Mouse (Mus musculus) hindbrain, embryonic 14.5 days (tissue): Measurements from ENCODE around the gene 1700018B08Rik. TPM values are rescaled to one million over a fixed set of nuclear protein-coding genes. Genes with fewer than 3 reads are reported as not detected.

ENCODE experiments used
- ATAC-seq: fragments of 200-750 bp; cut with Nextera tagmentation; 2 replicates; pipeline ENCODE4 v1.8.0; 2017; ENCODE audit warnings: moderate number of reproducible peaks, mild to moderate bottlenecking, moderate TSS enrichment, moderate library complexity; ENCODE audit not compliant: low FRiP score
- DNase-seq: peaks from one replicate; pipeline ENCODE4 v3.0.0-alpha.2; 2015; ENCODE audit warnings: low spot score
- H3K27ac ChIP-seq: fragments of 300-500 bp; sonication (generic); 2 replicates; pipeline ENCODE4 v1.5.1; 2014; ENCODE audit warnings: mild to moderate bottlenecking, moderate library complexity
- H3K27me3 ChIP-seq: fragments of 300-500 bp; sonication (generic); 2 replicates; pipeline ENCODE4 v1.6.1; 2014; ENCODE audit warnings: mild to moderate bottlenecking, low read length, mixed read lengths; ENCODE audit not compliant: control insufficient read depth, insufficient read depth
- H3K36me3 ChIP-seq: fragments of 300-500 bp; sonication (generic); replicated peaks from 2 replicates; pipeline ENCODE4 v1.6.1; 2014; ENCODE audit not compliant: control insufficient read depth, insufficient read depth
- H3K4me1 ChIP-seq: fragments of 300-500 bp; sonication (generic); replicated peaks from 2 replicates; pipeline ENCODE4 v1.6.1; 2014; ENCODE audit warnings: antibody characterized with exemption, low read length, mixed read lengths; ENCODE audit not compliant: control insufficient read depth, insufficient read depth
- H3K4me2 ChIP-seq: fragments of 300-500 bp; sonication (generic); replicated peaks from 2 replicates; pipeline ENCODE4 v1.6.1; 2014; ENCODE audit warnings: mild to moderate bottlenecking, moderate library complexity
- H3K4me3 ChIP-seq: fragments of 300-500 bp; sonication (generic); replicated peaks from 2 replicates; pipeline ENCODE4 v1.5.1; 2014; ENCODE audit warnings: mild to moderate bottlenecking, low read length
- H3K9ac ChIP-seq: fragments of 300-500 bp; sonication (generic); 2 replicates; pipeline ENCODE4 v1.6.1; 2014
- H3K9me3 ChIP-seq: fragments of 300-500 bp; sonication (generic); 2 replicates; pipeline ENCODE4 v1.6.1; 2016; ENCODE audit warnings: low read length; ENCODE audit not compliant: control insufficient read depth
- WGBS: fragments of 180-500 bp; shearing (Covaris S2); extraction: QIAGEN DNeasy Blood & Tissue Kit; methylation state at CpG from one replicate; pipeline ENCODE4 v1.1.7; 2014; 5-methylcytosine and 5-hydroxymethylcytosine counted together
- polyA plus RNA-seq: library from polyadenylated mRNA; unstranded; fragments of >200 nt; fragmentation: Nextera tagmentation; extraction: Ambion mirVana; gene quantifications from 2 replicates; pipeline ENCODE4 v1.2.1, GENCODE M21; 2014

Gene 1700018B08Rik
- polyA plus RNA-seq, 1 experiment from 2014 or later = not detected

GRCm38 (mm10) chr8:121583653-121584052 lies 39.5 kb upstream of the 1700018B08Rik start:
- ATAC-seq (no peak), DNase-seq (no peak)
- Histone ChIP-seq H3K4me2 (no peak overlapping the region), H3K27ac (no peak overlapping the region), H3K27me3 (no peaks in the 10 kb centered on the region), H3K9ac (no peak overlapping the region), H3K9me3 (no peaks in the 10 kb centered on the region), H3K4me1 (0 out of 2 replicates have a peak, but pooled peaks cover 8% of the 10 kb centered on the region), H3K36me3 (no peaks in the 10 kb centered on the region), H3K4me3 (no peak overlapping the region)
- 65% methylated on average over 8 of the region's 8 CpGs for WGBS

DNA sequence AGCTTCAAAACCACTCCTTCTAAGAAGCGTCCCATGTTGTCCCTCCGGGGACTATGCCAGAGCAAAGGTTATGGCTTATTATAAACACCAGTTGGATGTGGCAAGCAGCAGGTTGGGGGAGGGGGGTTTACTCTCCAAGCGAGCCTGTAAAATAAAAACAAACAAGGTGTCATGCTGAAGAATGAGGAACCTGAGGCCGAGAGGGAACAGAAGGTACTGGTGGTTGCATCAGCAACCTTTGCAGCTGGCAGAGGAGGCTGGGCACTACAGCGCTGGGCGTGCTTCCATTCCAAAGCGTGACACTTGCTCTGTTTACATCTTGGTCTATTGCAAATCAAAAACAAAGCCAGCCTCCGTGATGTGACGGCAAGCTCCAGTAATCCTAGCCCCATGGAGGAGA lies 36.3 kb upstream of the 1700018B08Rik start:
- Histone ChIP-seq H3K4me2 (no peak overlapping the region), H3K36me3 (no peaks in the 10 kb centered on the region), H3K9me3 (no peaks in the 10 kb centered on the region), H3K27ac (no peak overlapping the region), H3K9ac (no peak overlapping the region), H3K4me3 (no peak overlapping the region), H3K4me1 (peaks cover 25% of the 10 kb centered on the region), H3K27me3 (no peaks in the 10 kb centered on the region)
- DNase-seq (no peak), ATAC-seq (no peak)
- 39% methylated on average over 9 of the region's 9 CpGs for WGBS

GRCm38 (mm10) chr8:121578676-121579451 lies 34.7 kb upstream of the 1700018B08Rik start, which contains the start of gene Fbxo31:
TSS of gene Fbxo31 (minus strand) at chr8:121578806.
- H3K4me3 ChIP-seq = peak within 1 kb of the TSS; percentile 69
- DNase-seq (peak; percentile 90), ATAC-seq (peak; percentile 93)
- H3K36me3 ChIP-seq = no peaks in the 10 kb centered on the region
- H3K27ac ChIP-seq = peak within 1 kb of the TSS; percentile 59
- peak within 1 kb of the TSS; percentile 77 for H3K9ac ChIP-seq
- WGBS = under 1% methylated on average over 63 of the region's 63 CpGs
- H3K4me1 ChIP-seq = peaks cover 22% of the 10 kb centered on the region
- no peaks in the 10 kb centered on the region for H3K9me3 ChIP-seq
- H3K4me2 ChIP-seq = peak within 1 kb of the TSS; percentile 58
- H3K27me3 ChIP-seq = no peaks in the 10 kb centered on the region

GRCm38 (mm10) chr8:121577751-121578675 lies 33.9 kb upstream of the 1700018B08Rik start:
- Histone ChIP-seq H3K4me1 (peaks cover 22% of the 10 kb centered on the region), H3K9me3 (no peaks in the 10 kb centered on the region), H3K4me3 (peak overlapping the region; percentile 69), H3K36me3 (no peaks in the 10 kb centered on the region), H3K27ac (peak overlapping the region; percentile 59), H3K4me2 (peak overlapping the region; percentile 58), H3K27me3 (no peaks in the 10 kb centered on the region), H3K9ac (peak overlapping the region; percentile 77)
- WGBS = under 1% methylated on average over 40 of the region's 44 CpGs
- peak; percentile 53 for DNase-seq
- peak; percentile 46; the same call in 1 of the 2 replicates for ATAC-seq

DNA sequence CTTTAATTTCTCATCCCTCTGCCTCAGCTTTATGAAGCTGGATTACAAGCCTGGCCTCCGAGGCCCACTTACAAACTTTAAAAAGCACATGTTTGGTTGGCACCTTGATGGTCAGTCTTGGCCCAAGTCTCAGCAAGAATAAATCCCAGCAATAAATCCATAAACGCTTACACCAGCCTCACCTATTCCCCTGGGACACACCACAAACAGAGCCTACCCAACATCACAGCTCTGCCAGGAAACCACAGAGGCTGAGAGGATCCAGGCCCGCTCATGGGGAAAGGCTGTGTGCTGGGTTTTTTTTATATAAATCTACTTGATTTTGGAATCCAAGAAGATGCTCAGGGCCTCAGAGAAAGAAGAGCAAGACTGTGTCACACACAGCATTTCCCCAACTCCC lies 31.5 kb upstream of the 1700018B08Rik start:
- H3K4me3 ChIP-seq = no peak overlapping the region
- H3K9ac ChIP-seq = no peak overlapping the region
- ATAC-seq (no peak), DNase-seq (no peak)
- 84% methylated on average over 3 of the region's 3 CpGs for WGBS
- no peaks in the 10 kb centered on the region for H3K9me3 ChIP-seq
- no peaks in the 10 kb centered on the region for H3K36me3 ChIP-seq
- no peak overlapping the region for H3K27ac ChIP-seq
- H3K4me2 ChIP-seq = no peak overlapping the region
- peaks cover 22% of the 10 kb centered on the region for H3K4me1 ChIP-seq
- no peaks in the 10 kb centered on the region for H3K27me3 ChIP-seq

DNA sequence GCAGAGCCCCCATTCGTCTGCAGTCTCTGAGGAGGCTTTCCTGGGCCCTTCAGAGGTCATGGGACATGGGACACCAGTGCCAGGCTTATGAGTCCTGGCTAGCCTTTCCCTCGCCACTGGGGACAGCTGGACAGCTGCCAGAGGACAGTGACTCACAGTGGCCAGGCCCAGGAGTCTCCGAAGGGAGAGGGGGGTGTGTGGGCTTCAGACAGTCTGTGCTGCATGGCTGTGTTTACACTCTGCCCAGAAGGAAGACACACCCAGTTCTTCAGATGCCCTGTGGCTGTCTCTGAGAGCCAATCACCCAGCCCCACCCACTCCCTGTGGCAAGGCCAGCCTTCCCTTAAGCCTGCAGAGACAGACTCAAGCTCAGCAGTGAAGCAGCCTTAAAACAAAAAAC lies 29.2 kb upstream of the 1700018B08Rik start:
- peaks cover 22% of the 10 kb centered on the region for H3K4me1 ChIP-seq
- H3K4me2 ChIP-seq = no peak overlapping the region
- no peaks in the 10 kb centered on the region for H3K9me3 ChIP-seq
- no peak overlapping the region for H3K9ac ChIP-seq
- H3K36me3 ChIP-seq = no peaks in the 10 kb centered on the region
- WGBS = 44% methylated on average over 3 of the region's 3 CpGs
- no peaks in the 10 kb centered on the region for H3K27me3 ChIP-seq
- ATAC-seq (no peak), DNase-seq (no peak)
- no peak overlapping the region for H3K27ac ChIP-seq
- no peak overlapping the region for H3K4me3 ChIP-seq

- Histone ChIP-seq H3K9ac (no peak overlapping the region), H3K36me3 (no peaks in the 10 kb centered on the region), H3K4me2 (no peak overlapping the region), H3K27me3 (no peaks in the 10 kb centered on the region), H3K27ac (no peak overlapping the region), H3K9me3 (no peaks in the 10 kb centered on the region), H3K4me3 (no peak overlapping the region), H3K4me1 (peaks cover 18% of the 10 kb centered on the region)
- WGBS = 80% methylated on average over 7 of the region's 7 CpGs
- DNase-seq (no peak), ATAC-seq (no peak)
Observed at GRCm38 (mm10) chr8:121572121-121572520, 28.0 kb upstream of the 1700018B08Rik start.

GRCm38 (mm10) chr8:121570801-121571200 lies 26.7 kb upstream of the 1700018B08Rik start:
- WGBS = 86% methylated on average over 17 of the region's 17 CpGs
- H3K4me2 ChIP-seq = no peak overlapping the region
- peaks cover 5% of the 10 kb centered on the region; the same call in 1 of the 2 replicates for H3K36me3 ChIP-seq
- DNase-seq (no peak), ATAC-seq (no peak)
- no peaks in the 10 kb centered on the region for H3K27me3 ChIP-seq
- no peak overlapping the region for H3K4me3 ChIP-seq
- H3K9ac ChIP-seq = no peak overlapping the region
- H3K9me3 ChIP-seq = no peaks in the 10 kb centered on the region
- no peak overlapping the region for H3K27ac ChIP-seq
- peaks cover 4% of the 10 kb centered on the region; the same call in 1 of the 2 replicates for H3K4me1 ChIP-seq

- H3K9ac ChIP-seq = no peak overlapping the region
- no peak for DNase-seq
- no peak overlapping the region for H3K4me2 ChIP-seq
- H3K4me3 ChIP-seq = no peak overlapping the region
- no peaks in the 10 kb centered on the region for H3K9me3 ChIP-seq
- no peak overlapping the region for H3K27ac ChIP-seq
- no peaks in the 10 kb centered on the region for H3K27me3 ChIP-seq
- peaks cover 7% of the 10 kb centered on the region; the same call in 1 of the 2 replicates for H3K36me3 ChIP-seq
- WGBS = 87% methylated on average over 21 of the region's 21 CpGs
- no peak for ATAC-seq
- H3K4me1 ChIP-seq = no peaks in the 10 kb centered on the region; the same call in 1 of the 2 replicates
Observed at GRCm38 (mm10) chr8:121570335-121570734, 26.2 kb upstream of the 1700018B08Rik start.
